Mouse (Mus musculus): Measurements from ENCODE around the gene Vti1a.

- no peak for TF ChIP-seq CTCF (IDR thresholded peaks at IDR 0.05; ENCODE audit: insufficient read depth, low read depth, low read length)
- no peak for TF ChIP-seq POLR2A (IDR thresholded peaks at IDR 0.05; ENCODE audit: insufficient read depth, low read depth, low read length)
Observed at GRCm38 (mm10) chr19:55369691-55370090, 53.6 kb downstream of the Vti1a start.

Data from olfactory bulb, adult 2 months (tissue).